Mouse (Mus musculus): Measurements from ENCODE around the gene Nkx2-1.

GRCm38 (mm10) chr12:56528034-56528570 is 8.6 kb downstream of the Nkx2-1 start:
- no peak for TF ChIP-seq CTCF (IDR thresholded peaks at IDR 0.05; ENCODE audit: low read depth, low read length)
- TF ChIP-seq POLR2A (IDR thresholded peaks at IDR 0.05; ENCODE audit: extremely low read depth, insufficient read depth, low read length): no peak

Measured in liver, adult 2 months (tissue).